Mouse (Mus musculus) forebrain, embryonic 12.5 days (tissue): Measurements from ENCODE around the gene Rapgef5. TPM values are rescaled to one million over a fixed set of nuclear protein-coding genes. Genes with fewer than 3 reads are reported as not detected.

Experiments
- ATAC-seq: fragments of 200-750 bp; cut with Nextera tagmentation; 2 replicates; pipeline ENCODE4 v1.8.0; 2017; ENCODE audit warnings: moderate TSS enrichment; ENCODE audit not compliant: low FRiP score
- H3K27ac ChIP-seq: fragments of 300-500 bp; sonication (generic); 2 replicates; pipeline ENCODE4 v1.5.1; 2016; ENCODE audit warnings: mild to moderate bottlenecking
- H3K27me3 ChIP-seq: fragments of 300-500 bp; sonication (generic); 2 replicates; pipeline ENCODE4 v1.6.1; 2016; ENCODE audit warnings: mild to moderate bottlenecking
- H3K36me3 ChIP-seq: fragments of 300-500 bp; sonication (generic); replicated peaks from 2 replicates; pipeline ENCODE4 v1.6.1; 2016; ENCODE audit warnings: mild to moderate bottlenecking
- H3K4me1 ChIP-seq: fragments of 300-500 bp; sonication (generic); 2 replicates; pipeline ENCODE4 v1.6.1; 2016
- H3K4me2 ChIP-seq: fragments of 300-500 bp; sonication (generic); 2 replicates; pipeline ENCODE4 v1.6.1; 2016; ENCODE audit warnings: mild to moderate bottlenecking, moderate library complexity
- H3K4me3 ChIP-seq: fragments of 300-500 bp; sonication (generic); replicated peaks from 2 replicates; pipeline ENCODE4 v1.5.1; 2016; ENCODE audit warnings: mild to moderate bottlenecking
- H3K9ac ChIP-seq: fragments of 300-500 bp; sonication (generic); 2 replicates; pipeline ENCODE4 v1.6.1; 2016; ENCODE audit warnings: mild to moderate bottlenecking
- H3K9me3 ChIP-seq: fragments of 300-500 bp; sonication (generic); 2 replicates; pipeline ENCODE4 v1.6.1; 2016
- WGBS: fragments of 180-500 bp; shearing (Covaris S2); methylation state at CpG from one replicate; pipeline ENCODE4 v1.1.7; 2016; 5-methylcytosine and 5-hydroxymethylcytosine counted together
- polyA plus RNA-seq: library from polyadenylated mRNA; unstranded; fragments of >200 nt; fragmentation: Nextera tagmentation; extraction: Ambion mirVana; gene quantifications from 2 replicates; pipeline ENCODE4 v1.2.1, GENCODE M21; 2016

Gene Rapgef5
- polyA plus RNA-seq: 17.0 and 20.8 TPM in 2 replicates

- no peak for ATAC-seq
- Histone ChIP-seq H3K27ac (no peak within 1 kb of the TSS), H3K27me3 (0 out of 2 replicates have a peak, but pooled peaks cover 4% of the 10 kb centered on the region), H3K36me3 (no peaks in the 10 kb centered on the region), H3K4me2 (no peak within 1 kb of the TSS), H3K9me3 (no peaks in the 10 kb centered on the region), H3K4me1 (no peaks in the 10 kb centered on the region), H3K9ac (no peak within 1 kb of the TSS), H3K4me3 (no peak within 1 kb of the TSS)
- 92% methylated on average over 2 of the region's 2 CpGs for WGBS
Observed at GRCm38 (mm10) chr12:117516179-117516578, at the start of gene Rapgef5. Gene Rapgef5, plus strand, starts transcription at chr12:117516479.

- no peaks in the 10 kb centered on the region for H3K9me3 ChIP-seq
- no peak overlapping the region for H3K27ac ChIP-seq
- no peaks in the 10 kb centered on the region for H3K4me1 ChIP-seq
- H3K36me3 ChIP-seq: no peaks in the 10 kb centered on the region
- no peak overlapping the region for H3K4me2 ChIP-seq
- WGBS: 83% methylated on average over 5 of the region's 5 CpGs
- H3K4me3 ChIP-seq: no peak overlapping the region
- H3K27me3 ChIP-seq: no peaks in the 10 kb centered on the region
- no peak for ATAC-seq
- no peak overlapping the region for H3K9ac ChIP-seq
Observed at GRCm38 (mm10) chr12:117468329-117468728, 48.0 kb upstream of the Rapgef5 start.

- H3K27me3 ChIP-seq: 0 out of 2 replicates have a peak, but pooled peaks cover 6% of the 10 kb centered on the region
- H3K27ac ChIP-seq: no peak overlapping the region
- no peak overlapping the region for H3K9ac ChIP-seq
- 46% methylated on average over 3 of the region's 3 CpGs for WGBS
- no peak overlapping the region for H3K4me2 ChIP-seq
- H3K36me3 ChIP-seq: no peaks in the 10 kb centered on the region
- no peak overlapping the region for H3K4me3 ChIP-seq
- peaks cover 20% of the 10 kb centered on the region for H3K4me1 ChIP-seq
- ATAC-seq: no peak
- H3K9me3 ChIP-seq: no peaks in the 10 kb centered on the region
Observed at GRCm38 (mm10) chr12:117479014-117479413, 37.3 kb upstream of the Rapgef5 start.

GRCm38 (mm10) chr12:117479680-117480079, 36.6 kb upstream of the Rapgef5 start:
- Histone ChIP-seq H3K4me1 (peaks cover 20% of the 10 kb centered on the region), H3K36me3 (no peaks in the 10 kb centered on the region), H3K9me3 (no peaks in the 10 kb centered on the region), H3K27me3 (0 out of 2 replicates have a peak, but pooled peaks cover 6% of the 10 kb centered on the region), H3K4me3 (no peak overlapping the region), H3K4me2 (no peak overlapping the region), H3K27ac (no peak overlapping the region), H3K9ac (no peak overlapping the region)
- ATAC-seq: no peak
- WGBS: 86% methylated on average over 7 of the region's 7 CpGs

GRCm38 (mm10) chr12:117480958-117481357, 35.3 kb upstream of the Rapgef5 start:
- 0 out of 2 replicates have a peak, but pooled peaks cover 6% of the 10 kb centered on the region for H3K27me3 ChIP-seq
- no peak overlapping the region for H3K9ac ChIP-seq
- no peak overlapping the region for H3K27ac ChIP-seq
- no peaks in the 10 kb centered on the region for H3K36me3 ChIP-seq
- ATAC-seq: no peak
- H3K4me2 ChIP-seq: no peak overlapping the region
- H3K4me3 ChIP-seq: no peak overlapping the region
- 85% methylated on average over 3 of the region's 3 CpGs for WGBS
- H3K9me3 ChIP-seq: no peaks in the 10 kb centered on the region
- H3K4me1 ChIP-seq: peaks cover 20% of the 10 kb centered on the region

DNA sequence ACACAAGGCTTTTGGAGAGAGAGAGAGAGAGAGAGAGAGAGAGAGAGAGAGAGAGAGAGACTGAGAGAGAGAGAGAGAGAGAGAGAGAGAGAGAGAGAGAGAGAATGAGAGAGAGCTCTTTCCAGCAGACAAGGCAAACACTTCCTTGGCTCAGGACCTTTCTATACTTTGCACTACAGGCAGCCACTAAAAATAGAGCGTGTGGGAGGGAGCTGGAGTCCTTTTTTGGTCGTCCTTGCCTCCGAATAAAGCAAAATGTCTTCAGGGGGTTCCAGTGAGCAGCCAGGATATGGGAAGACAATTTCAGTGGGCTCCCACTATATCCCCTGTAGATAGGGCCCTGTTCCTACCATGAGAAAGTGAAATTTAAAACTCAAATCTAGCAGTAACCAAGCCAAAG, 33.6 kb upstream of the Rapgef5 start:
- Histone ChIP-seq H3K27me3 (0 out of 2 replicates have a peak, but pooled peaks cover 6% of the 10 kb centered on the region), H3K4me3 (no peak overlapping the region), H3K36me3 (no peaks in the 10 kb centered on the region), H3K9me3 (no peaks in the 10 kb centered on the region), H3K27ac (no peak overlapping the region), H3K4me2 (no peak overlapping the region), H3K4me1 (peaks cover 14% of the 10 kb centered on the region), H3K9ac (no peak overlapping the region)
- WGBS: 42% methylated on average over 3 of the region's 3 CpGs
- no peak for ATAC-seq

DNA sequence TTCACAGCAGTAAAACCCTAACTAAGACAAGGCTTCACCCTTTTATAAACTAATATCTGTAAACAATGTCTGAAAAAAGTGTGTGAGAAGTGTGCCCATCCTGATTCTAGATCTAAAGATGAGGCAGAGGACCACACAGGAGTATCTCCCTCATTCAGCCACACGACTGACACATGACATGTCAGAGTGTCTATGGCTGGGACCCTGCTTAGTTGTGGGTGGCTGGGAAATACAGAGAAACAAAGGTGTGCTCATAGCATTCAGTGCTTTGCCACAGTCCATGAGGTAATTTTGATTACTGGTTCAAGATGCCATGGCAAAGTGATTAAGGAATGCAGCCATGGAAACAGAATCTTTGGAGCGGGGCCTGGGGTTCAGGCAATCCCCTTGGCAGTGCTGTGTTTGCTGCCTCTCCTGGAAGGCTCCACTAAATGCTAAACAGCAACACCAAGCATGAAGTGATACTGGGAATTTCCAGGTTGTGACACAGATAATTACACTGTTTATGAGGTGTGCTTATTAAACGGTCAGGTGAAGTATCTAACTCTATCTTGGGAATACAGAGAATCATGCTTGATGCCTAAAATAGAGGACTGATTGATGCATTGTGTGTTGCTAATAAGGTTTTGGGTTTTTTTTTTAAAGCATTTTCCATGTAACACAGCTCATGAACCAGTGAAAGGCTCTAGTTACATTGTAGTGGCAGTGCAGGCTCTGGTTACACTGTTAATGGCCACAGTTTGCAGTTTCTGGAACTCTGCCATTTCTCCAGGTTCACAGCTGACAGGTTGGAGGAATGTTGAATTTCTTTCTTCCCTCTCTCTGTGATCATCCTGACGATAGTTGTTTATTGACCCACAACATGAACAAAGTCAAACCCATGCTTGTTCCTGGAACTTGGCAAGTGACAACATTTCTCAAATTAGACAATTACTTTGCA, 29.9 kb upstream of the Rapgef5 start:
- Histone ChIP-seq H3K9me3 (no peaks in the 10 kb centered on the region), H3K9ac (no peak overlapping the region)
- no peak; the same call in 1 of the 2 replicates for ATAC-seq

DNA sequence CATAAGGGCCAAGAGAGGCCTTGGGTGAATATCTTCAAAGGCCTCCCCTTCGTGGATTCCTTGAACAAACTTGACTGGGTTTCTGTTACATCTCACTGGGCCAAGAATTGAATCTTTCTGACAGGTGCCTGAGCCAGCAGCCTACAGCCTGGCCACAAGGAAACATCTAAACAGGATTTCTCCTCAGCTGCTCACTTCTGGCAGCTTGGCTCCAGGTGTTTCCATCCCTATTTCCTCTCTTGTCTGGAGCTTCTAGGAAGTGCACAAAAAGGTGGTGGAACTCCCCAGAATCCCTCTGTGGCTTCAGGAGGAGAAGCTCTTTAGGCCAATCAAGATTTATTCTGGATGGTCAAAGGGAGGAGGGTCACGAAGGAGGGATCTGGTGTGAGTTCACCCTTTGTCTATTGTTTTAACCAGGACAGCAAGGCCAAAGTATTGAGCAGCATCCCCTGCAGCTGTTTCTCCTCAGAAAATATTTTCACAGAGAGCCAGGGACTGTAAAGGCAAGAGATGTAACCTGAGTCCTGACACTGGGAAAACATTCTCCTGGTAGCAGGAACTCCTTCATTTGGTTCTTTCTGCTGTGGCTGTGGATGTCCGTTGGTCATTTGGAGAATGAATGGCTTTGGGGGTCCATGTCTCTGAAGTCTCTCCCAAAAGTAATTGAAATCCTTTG, 19.6 kb upstream of the Rapgef5 start:
- H3K4me3 ChIP-seq: no peak overlapping the region
- no peaks in the 10 kb centered on the region for H3K9me3 ChIP-seq
- ATAC-seq: no peak
- H3K9ac ChIP-seq: no peak overlapping the region
- no peaks in the 10 kb centered on the region for H3K4me1 ChIP-seq
- H3K27ac ChIP-seq: no peak overlapping the region
- no peaks in the 10 kb centered on the region for H3K36me3 ChIP-seq
- 0 out of 2 replicates have a peak, but pooled peaks cover 3% of the 10 kb centered on the region for H3K27me3 ChIP-seq
- H3K4me2 ChIP-seq: no peak overlapping the region
- WGBS: 75% methylated on average over 3 of the region's 3 CpGs

More for the DNA sequence above, 29.9 kb upstream of the Rapgef5 start:
- H3K36me3 ChIP-seq: no peaks in the 10 kb centered on the region
- WGBS: 75% methylated on average over 4 of the region's 4 CpGs
- H3K4me2 ChIP-seq: no peak overlapping the region
- no peaks in the 10 kb centered on the region; the same call in 1 of the 2 replicates for H3K4me1 ChIP-seq
- H3K27ac ChIP-seq: no peak overlapping the region
- no peaks in the 10 kb centered on the region for H3K27me3 ChIP-seq
- no peak overlapping the region for H3K4me3 ChIP-seq

DNA sequence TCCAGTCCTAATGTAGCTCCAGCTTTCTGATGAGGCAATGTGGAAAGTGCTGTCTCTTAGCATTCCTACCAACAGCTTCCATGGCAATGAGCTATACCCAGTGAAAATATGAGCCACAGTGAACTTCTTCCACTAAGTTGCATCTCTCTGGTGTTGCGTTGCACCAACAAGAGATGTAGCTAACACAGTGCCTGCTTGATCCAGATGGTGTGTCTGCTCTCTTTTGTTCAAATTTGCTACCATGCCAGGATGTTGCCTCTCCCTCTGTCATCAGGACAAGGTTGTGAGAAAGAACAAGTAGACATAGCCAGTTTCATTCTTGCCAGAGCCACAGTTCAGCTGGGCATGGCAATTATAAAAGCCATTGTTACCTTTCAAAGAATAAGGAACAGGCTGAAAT, 18.9 kb upstream of the Rapgef5 start:
- Histone ChIP-seq H3K4me2 (no peak overlapping the region), H3K9me3 (no peaks in the 10 kb centered on the region), H3K36me3 (no peaks in the 10 kb centered on the region), H3K9ac (no peak overlapping the region), H3K4me3 (no peak overlapping the region), H3K27ac (no peak overlapping the region), H3K4me1 (no peaks in the 10 kb centered on the region), H3K27me3 (0 out of 2 replicates have a peak, but pooled peaks cover 3% of the 10 kb centered on the region)
- 80% methylated on average over 1 of the region's 1 CpGs for WGBS
- ATAC-seq: no peak

- H3K9ac ChIP-seq: no peak overlapping the region
- no peaks in the 10 kb centered on the region for H3K9me3 ChIP-seq
- no peak overlapping the region for H3K27ac ChIP-seq
- H3K4me1 ChIP-seq: no peaks in the 10 kb centered on the region
- no peak overlapping the region for H3K4me2 ChIP-seq
- ATAC-seq: no peak
- H3K27me3 ChIP-seq: 0 out of 2 replicates have a peak, but pooled peaks cover 3% of the 10 kb centered on the region
- no peaks in the 10 kb centered on the region for H3K36me3 ChIP-seq
- no peak overlapping the region for H3K4me3 ChIP-seq
- 88% methylated on average over 5 of the region's 5 CpGs for WGBS
Observed at GRCm38 (mm10) chr12:117499242-117499641, 17.0 kb upstream of the Rapgef5 start.

GRCm38 (mm10) chr12:117501180-117501579, 15.1 kb upstream of the Rapgef5 start:
- 0 out of 2 replicates have a peak, but pooled peaks cover 3% of the 10 kb centered on the region for H3K27me3 ChIP-seq
- no peak for ATAC-seq
- WGBS: 81% methylated on average over 4 of the region's 4 CpGs
- H3K4me2 ChIP-seq: no peak overlapping the region
- no peaks in the 10 kb centered on the region for H3K9me3 ChIP-seq
- no peak overlapping the region for H3K27ac ChIP-seq
- H3K9ac ChIP-seq: no peak overlapping the region
- no peaks in the 10 kb centered on the region for H3K4me1 ChIP-seq
- H3K4me3 ChIP-seq: no peak overlapping the region
- H3K36me3 ChIP-seq: no peaks in the 10 kb centered on the region

DNA sequence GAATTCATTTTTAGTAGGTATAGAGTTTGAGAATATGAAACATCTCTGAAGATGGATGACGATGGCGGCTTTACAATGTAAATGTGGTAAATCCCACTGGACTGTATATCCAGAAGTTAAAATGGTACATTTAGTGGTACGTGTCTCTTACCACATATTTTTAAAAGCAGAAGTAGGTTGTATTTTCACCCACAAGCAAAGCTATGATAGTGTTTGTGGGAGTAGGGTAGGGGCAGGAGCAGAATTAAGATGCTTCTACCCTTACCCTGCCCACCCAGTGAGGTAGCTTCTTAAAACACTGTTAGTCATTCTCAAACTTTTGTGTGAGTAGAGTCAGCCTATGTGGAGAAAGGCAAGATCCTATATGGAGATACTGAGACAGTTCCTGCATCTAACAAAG, 13.4 kb upstream of the Rapgef5 start:
- Histone ChIP-seq H3K4me2 (no peak overlapping the region), H3K9ac (no peak overlapping the region), H3K4me1 (no peaks in the 10 kb centered on the region), H3K9me3 (no peaks in the 10 kb centered on the region), H3K36me3 (no peaks in the 10 kb centered on the region), H3K4me3 (no peak overlapping the region), H3K27me3 (no peaks in the 10 kb centered on the region), H3K27ac (no peak overlapping the region)
- ATAC-seq: no peak
- 97% methylated on average over 3 of the region's 3 CpGs for WGBS
